Mouse (Mus musculus): Measurements from ENCODE around the gene Mfap1b. TPM values are rescaled to one million over a fixed set of nuclear protein-coding genes. Genes with fewer than 3 reads are reported as not detected.

Mfap1b gene
- polyA plus RNA-seq, 1 experiment from 2014 or later, result 54.2 TPM

- H3K4me2 ChIP-seq (ENCODE audit: low read depth, low read length), result no peak within 1 kb of the TSS
- H3K4me3 ChIP-seq (ENCODE audit: low read length), result no peak within 1 kb of the TSS
- WGBS, result 54% methylated on average over 4 of the region's 4 CpGs
- ATAC-seq (ENCODE audit: low read depth), result no peak
- H3K9ac ChIP-seq (ENCODE audit: low read length), result no peak within 1 kb of the TSS
- H3K36me3 ChIP-seq (ENCODE audit: control insufficient read depth, insufficient read depth, low read length), result peaks cover 5% of the 10 kb centered on the region; the same call in 1 of the 2 replicates
- no peaks in the 10 kb centered on the region for H3K9me3 ChIP-seq (ENCODE audit: control insufficient read depth, low read length)
- H3K4me1 ChIP-seq (replicated peaks; ENCODE audit: control insufficient read depth, insufficient read depth, low read length), result peaks cover 27% of the 10 kb centered on the region
- no peaks in the 10 kb centered on the region for H3K27me3 ChIP-seq (ENCODE audit: control insufficient read depth, insufficient read depth, low read depth, low read length)
- no peak within 1 kb of the TSS for H3K27ac ChIP-seq (ENCODE audit: low read length)
Observed at GRCm38 (mm10) chr2:121452990-121453389, 20.9 kb downstream of the Mfap1b start, which contains the start of gene Hypk. TSS of gene Hypk (plus strand) at chr2:121453290.

- H3K27ac ChIP-seq (ENCODE audit: low read length), result no peak overlapping the region
- H3K36me3 ChIP-seq (ENCODE audit: control insufficient read depth, insufficient read depth, low read length), result peaks cover 5% of the 10 kb centered on the region; the same call in 1 of the 2 replicates
- H3K4me1 ChIP-seq (replicated peaks; ENCODE audit: control insufficient read depth, insufficient read depth, low read length), result peaks cover 26% of the 10 kb centered on the region
- no peaks in the 10 kb centered on the region for H3K27me3 ChIP-seq (ENCODE audit: control insufficient read depth, insufficient read depth, low read depth, low read length)
- 79% methylated on average over 4 of the region's 4 CpGs for WGBS
- H3K4me2 ChIP-seq (ENCODE audit: low read depth, low read length), result no peak overlapping the region
- H3K4me3 ChIP-seq (ENCODE audit: low read length), result no peak overlapping the region
- no peaks in the 10 kb centered on the region for H3K9me3 ChIP-seq (ENCODE audit: control insufficient read depth, low read length)
- ATAC-seq (ENCODE audit: low read depth), result no peak
- no peak overlapping the region for H3K9ac ChIP-seq (ENCODE audit: low read length)
Observed at GRCm38 (mm10) chr2:121452361-121452760, 21.5 kb downstream of the Mfap1b start.

- Histone ChIP-seq H3K4me3 (ENCODE audit: low read length) (peak overlapping the region; percentile 99), H3K4me2 (ENCODE audit: low read depth, low read length) (peak overlapping the region; percentile 90), H3K4me1 (replicated peaks; ENCODE audit: control insufficient read depth, insufficient read depth, low read length) (peaks cover 21% of the 10 kb centered on the region), H3K27ac (ENCODE audit: low read length) (peak overlapping the region; percentile 96), H3K9me3 (ENCODE audit: control insufficient read depth, low read length) (no peaks in the 10 kb centered on the region), H3K36me3 (ENCODE audit: control insufficient read depth, insufficient read depth, low read length) (peaks cover 5% of the 10 kb centered on the region; the same call in 1 of the 2 replicates), H3K27me3 (ENCODE audit: control insufficient read depth, insufficient read depth, low read depth, low read length) (no peaks in the 10 kb centered on the region), H3K9ac (ENCODE audit: low read length) (peak overlapping the region; percentile 99)
- ATAC-seq (ENCODE audit: low read depth), result no peak
- WGBS, result 0% methylated on average over 7 of the region's 7 CpGs
Observed at GRCm38 (mm10) chr2:121450093-121450492, 23.8 kb downstream of the Mfap1b start.

GRCm38 (mm10) chr2:121449545-121450011 lies 24.3 kb downstream of the Mfap1b start:
- under 1% methylated on average over 52 of the region's 54 CpGs for WGBS
- peak overlapping the region; percentile 99 for H3K9ac ChIP-seq (ENCODE audit: low read length)
- peak overlapping the region; percentile 96 for H3K27ac ChIP-seq (ENCODE audit: low read length)
- no peaks in the 10 kb centered on the region for H3K9me3 ChIP-seq (ENCODE audit: control insufficient read depth, low read length)
- H3K27me3 ChIP-seq (ENCODE audit: control insufficient read depth, insufficient read depth, low read depth, low read length), result no peaks in the 10 kb centered on the region
- peak overlapping the region; percentile 90 for H3K4me2 ChIP-seq (ENCODE audit: low read depth, low read length)
- peaks cover 5% of the 10 kb centered on the region; the same call in 1 of the 2 replicates for H3K36me3 ChIP-seq (ENCODE audit: control insufficient read depth, insufficient read depth, low read length)
- ATAC-seq (ENCODE audit: low read depth), result peak; percentile 32
- peak overlapping the region; percentile 99 for H3K4me3 ChIP-seq (ENCODE audit: low read length)
- H3K4me1 ChIP-seq (replicated peaks; ENCODE audit: control insufficient read depth, insufficient read depth, low read length), result peaks cover 21% of the 10 kb centered on the region

- H3K4me1 ChIP-seq (replicated peaks; ENCODE audit: control insufficient read depth, insufficient read depth, low read length), result peaks cover 21% of the 10 kb centered on the region
- under 1% methylated on average over 67 of the region's 74 CpGs for WGBS
- H3K4me2 ChIP-seq (ENCODE audit: low read depth, low read length), result peak within 1 kb of the TSS; percentile 90
- H3K36me3 ChIP-seq (ENCODE audit: control insufficient read depth, insufficient read depth, low read length), result peaks cover 3% of the 10 kb centered on the region; the same call in 1 of the 2 replicates
- no peaks in the 10 kb centered on the region for H3K9me3 ChIP-seq (ENCODE audit: control insufficient read depth, low read length)
- ATAC-seq (ENCODE audit: low read depth), result peak; percentile 98
- peak within 1 kb of the TSS; percentile 99 for H3K4me3 ChIP-seq (ENCODE audit: low read length)
- H3K27ac ChIP-seq (ENCODE audit: low read length), result peak within 1 kb of the TSS; percentile 98
- H3K9ac ChIP-seq (ENCODE audit: low read length), result peak within 1 kb of the TSS; percentile 99
- H3K27me3 ChIP-seq (ENCODE audit: control insufficient read depth, insufficient read depth, low read depth, low read length), result no peaks in the 10 kb centered on the region
Observed at GRCm38 (mm10) chr2:121448739-121449535, 24.9 kb downstream of the Mfap1b start, which contains the start of gene Serf2. TSS of gene Serf2 (plus strand) at chr2:121449195.

GRCm38 (mm10) chr2:121448136-121448535 lies 25.7 kb downstream of the Mfap1b start:
- peak overlapping the region; percentile 82 for H3K4me2 ChIP-seq (ENCODE audit: low read depth, low read length)
- WGBS, result 10% methylated on average over 9 of the region's 9 CpGs
- H3K4me3 ChIP-seq (ENCODE audit: low read length), result peak overlapping the region; percentile 61
- peak overlapping the region; percentile 98 for H3K27ac ChIP-seq (ENCODE audit: low read length)
- H3K9me3 ChIP-seq (ENCODE audit: control insufficient read depth, low read length), result no peaks in the 10 kb centered on the region
- H3K36me3 ChIP-seq (ENCODE audit: control insufficient read depth, insufficient read depth, low read length), result peaks cover under 1% of the 10 kb centered on the region; the same call in 1 of the 2 replicates
- H3K27me3 ChIP-seq (ENCODE audit: control insufficient read depth, insufficient read depth, low read depth, low read length), result no peaks in the 10 kb centered on the region
- no peak for ATAC-seq (ENCODE audit: low read depth)
- H3K9ac ChIP-seq (ENCODE audit: low read length), result peak overlapping the region; percentile 73
- peaks cover 21% of the 10 kb centered on the region for H3K4me1 ChIP-seq (replicated peaks; ENCODE audit: control insufficient read depth, insufficient read depth, low read length)

GRCm38 (mm10) chr2:121447006-121447405 lies 26.9 kb downstream of the Mfap1b start:
- Histone ChIP-seq H3K27ac (ENCODE audit: low read length) (no peak overlapping the region), H3K9ac (ENCODE audit: low read length) (no peak overlapping the region), H3K36me3 (ENCODE audit: control insufficient read depth, insufficient read depth, low read length) (no peaks in the 10 kb centered on the region), H3K4me2 (ENCODE audit: low read depth, low read length) (no peak overlapping the region), H3K27me3 (ENCODE audit: control insufficient read depth, insufficient read depth, low read depth, low read length) (peaks cover 3% of the 10 kb centered on the region; the same call in 1 of the 2 replicates), H3K4me3 (ENCODE audit: low read length) (no peak overlapping the region), H3K4me1 (replicated peaks; ENCODE audit: control insufficient read depth, insufficient read depth, low read length) (peaks cover 29% of the 10 kb centered on the region), H3K9me3 (ENCODE audit: control insufficient read depth, low read length) (no peaks in the 10 kb centered on the region)
- no peak for ATAC-seq (ENCODE audit: low read depth)
- 85% methylated on average over 3 of the region's 3 CpGs for WGBS

GRCm38 (mm10) chr2:121446506-121446905 lies 27.4 kb downstream of the Mfap1b start:
- peaks cover 32% of the 10 kb centered on the region for H3K4me1 ChIP-seq (replicated peaks; ENCODE audit: control insufficient read depth, insufficient read depth, low read length)
- H3K27ac ChIP-seq (ENCODE audit: low read length), result no peak overlapping the region
- no peak overlapping the region for H3K4me2 ChIP-seq (ENCODE audit: low read depth, low read length)
- H3K4me3 ChIP-seq (ENCODE audit: low read length), result no peak overlapping the region
- no peak overlapping the region for H3K9ac ChIP-seq (ENCODE audit: low read length)
- WGBS, result 81% methylated on average over 4 of the region's 4 CpGs
- no peak for ATAC-seq (ENCODE audit: low read depth)
- H3K36me3 ChIP-seq (ENCODE audit: control insufficient read depth, insufficient read depth, low read length), result no peaks in the 10 kb centered on the region
- peaks cover 3% of the 10 kb centered on the region; the same call in 1 of the 2 replicates for H3K27me3 ChIP-seq (ENCODE audit: control insufficient read depth, insufficient read depth, low read depth, low read length)
- no peaks in the 10 kb centered on the region for H3K9me3 ChIP-seq (ENCODE audit: control insufficient read depth, low read length)

- H3K9ac ChIP-seq (ENCODE audit: low read length), result no peak overlapping the region
- no peak for ATAC-seq (ENCODE audit: low read depth)
- no peak overlapping the region for H3K4me2 ChIP-seq (ENCODE audit: low read depth, low read length)
- H3K4me1 ChIP-seq (replicated peaks; ENCODE audit: control insufficient read depth, insufficient read depth, low read length), result peaks cover 21% of the 10 kb centered on the region
- no peaks in the 10 kb centered on the region for H3K9me3 ChIP-seq (ENCODE audit: control insufficient read depth, low read length)
- H3K4me3 ChIP-seq (ENCODE audit: low read length), result no peak overlapping the region
- 81% methylated on average over 3 of the region's 3 CpGs for WGBS
- peaks cover 3% of the 10 kb centered on the region; the same call in 1 of the 2 replicates for H3K27me3 ChIP-seq (ENCODE audit: control insufficient read depth, insufficient read depth, low read depth, low read length)
- H3K27ac ChIP-seq (ENCODE audit: low read length), result no peak overlapping the region
- no peaks in the 10 kb centered on the region for H3K36me3 ChIP-seq (ENCODE audit: control insufficient read depth, insufficient read depth, low read length)
Observed at GRCm38 (mm10) chr2:121445117-121445516, 28.8 kb downstream of the Mfap1b start.

Measured in lung, embryonic 16.5 days (tissue).